Mouse (Mus musculus): ENCODE results near the gene Wfs1.

GRCm38 (mm10) chr5:36958837-36959236 is 30.2 kb downstream of the Wfs1 start:
- no peak for TF ChIP-seq JUN (IDR thresholded peaks at IDR 0.05; ENCODE audit: insufficient read depth, low read depth, low read length)
- no peak for TF ChIP-seq ETS1 (conservative IDR thresholded peaks at IDR 0.05; ENCODE audit: low read depth, low read length)
- no peak for TF ChIP-seq HCFC1 (IDR thresholded peaks at IDR 0.05; ENCODE audit: low read depth, low read length)
- no peak for TF ChIP-seq EP300 (IDR thresholded peaks at IDR 0.05; ENCODE audit: low read length)
- no peak for TF ChIP-seq POLR2A (IDR thresholded peaks at IDR 0.05; ENCODE audit: low read depth, low read length)
- TF ChIP-seq ELF1 (IDR thresholded peaks at IDR 0.05; ENCODE audit: low read depth, low read length), result no peak
- TF ChIP-seq CTCF (conservative IDR thresholded peaks at IDR 0.05 in 1 of 2, IDR thresholded peaks at IDR 0.05 in 1 of 2; ENCODE audit: low read depth in 2 of 2, low read length in 2 of 2), result peak; percentile 68 to 86
- no peak for TF ChIP-seq USF1 (IDR thresholded peaks at IDR 0.05; ENCODE audit: low read depth, low read length)
- no peak for TF ChIP-seq MAFK (IDR thresholded peaks at IDR 0.05; ENCODE audit: insufficient replicate concordance, low read length)
- no peak for TF ChIP-seq ZKSCAN1 (IDR thresholded peaks at IDR 0.05; ENCODE audit: borderline replicate concordance, low read depth, low read length)
